Mouse (Mus musculus): ENCODE data around the gene Slc15a1. TPM values are rescaled to one million over a fixed set of nuclear protein-coding genes. Genes with fewer than 3 reads are reported as not detected.

Slc15a1 gene
- polyA plus RNA-seq, 1 experiment from 2014 or later: 37.8 TPM

- no peaks in the 10 kb centered on the region for H3K27me3 ChIP-seq (replicated peaks; ENCODE audit: control insufficient read depth, insufficient read depth, low read length)
- no peaks in the 10 kb centered on the region for H3K4me1 ChIP-seq (replicated peaks; ENCODE audit: control insufficient read depth, insufficient read depth, low read length)
- no peak overlapping the region for H3K9ac ChIP-seq (ENCODE audit: low read depth, low read length)
- H3K36me3 ChIP-seq (ENCODE audit: control insufficient read depth, insufficient read depth): peaks cover 11% of the 10 kb centered on the region; the same call in 1 of the 2 replicates
- no peaks in the 10 kb centered on the region for H3K9me3 ChIP-seq (ENCODE audit: control insufficient read depth)
- no peak overlapping the region for H3K4me2 ChIP-seq (replicated peaks; ENCODE audit: low read depth)
- no peak overlapping the region for H3K27ac ChIP-seq (ENCODE audit: low read depth, low read length)
- no peak overlapping the region for H3K4me3 ChIP-seq (ENCODE audit: low read depth, low read length)
- no peak for TF ChIP-seq CTCF (IDR thresholded peaks at IDR 0.05; ENCODE audit: low read depth)
- no peak for ATAC-seq
- 72% methylated on average over 5 of the region's 5 CpGs for WGBS
Observed at GRCm38 (mm10) chr14:121462756-121463155, 42.3 kb downstream of the Slc15a1 start.

DNA sequence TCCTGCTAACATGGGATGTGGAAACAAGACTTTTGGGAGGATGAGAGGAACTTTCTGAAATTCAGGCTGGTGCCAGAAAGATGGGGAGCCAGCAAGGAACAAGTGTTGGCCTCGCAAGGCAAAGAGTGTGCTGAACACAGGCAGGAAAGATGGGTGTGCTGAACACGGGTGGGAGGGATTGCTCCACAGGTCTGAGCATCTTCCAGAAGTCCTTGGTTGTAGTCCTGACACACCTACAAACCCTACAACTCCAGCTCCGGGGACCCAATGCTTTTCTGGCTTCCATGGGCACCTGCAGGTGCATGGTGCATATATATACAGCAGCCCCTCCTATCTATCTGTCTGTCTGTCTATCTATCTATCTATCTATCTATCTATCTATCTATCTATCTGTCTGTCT, 44.1 kb downstream of the Slc15a1 start:
- no peak overlapping the region for H3K4me2 ChIP-seq (replicated peaks; ENCODE audit: low read depth)
- no peaks in the 10 kb centered on the region for H3K4me1 ChIP-seq (replicated peaks; ENCODE audit: control insufficient read depth, insufficient read depth, low read length)
- no peak overlapping the region for H3K4me3 ChIP-seq (ENCODE audit: low read depth, low read length)
- no peak overlapping the region for H3K27ac ChIP-seq (ENCODE audit: low read depth, low read length)
- ATAC-seq: no peak
- H3K27me3 ChIP-seq (replicated peaks; ENCODE audit: control insufficient read depth, insufficient read depth, low read length): no peaks in the 10 kb centered on the region
- no peak overlapping the region for H3K9ac ChIP-seq (ENCODE audit: low read depth, low read length)
- peaks cover 4% of the 10 kb centered on the region; the same call in 1 of the 2 replicates for H3K36me3 ChIP-seq (ENCODE audit: control insufficient read depth, insufficient read depth)
- no peaks in the 10 kb centered on the region for H3K9me3 ChIP-seq (ENCODE audit: control insufficient read depth)
- WGBS: 85% methylated on average over 3 of the region's 3 CpGs
- no peak for TF ChIP-seq CTCF (IDR thresholded peaks at IDR 0.05; ENCODE audit: low read depth)

DNA sequence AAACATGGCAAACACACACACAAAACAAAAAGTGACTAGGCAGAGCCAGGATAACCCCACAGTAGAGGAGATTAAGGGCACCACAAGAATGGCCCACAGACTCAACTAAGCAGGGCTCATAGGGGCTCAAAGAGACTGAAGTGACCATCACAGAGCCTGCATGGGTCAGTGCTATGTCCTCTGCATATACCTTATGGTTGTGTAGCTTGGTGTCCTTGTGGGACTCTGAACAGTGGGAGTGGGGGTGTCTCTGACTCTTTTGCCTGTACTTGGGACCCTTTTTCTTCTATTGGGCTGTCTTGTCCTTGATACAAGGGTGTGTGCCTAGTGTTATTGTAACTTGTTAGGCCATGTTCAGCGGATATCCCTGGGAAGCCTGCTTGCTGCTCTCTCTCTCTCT, 46.5 kb downstream of the Slc15a1 start:
- TF ChIP-seq CTCF (IDR thresholded peaks at IDR 0.05; ENCODE audit: low read depth): no peak
- no peaks in the 10 kb centered on the region for H3K36me3 ChIP-seq (ENCODE audit: control insufficient read depth, insufficient read depth)
- no peak overlapping the region for H3K27ac ChIP-seq (ENCODE audit: low read depth, low read length)
- H3K27me3 ChIP-seq (replicated peaks; ENCODE audit: control insufficient read depth, insufficient read depth, low read length): no peaks in the 10 kb centered on the region
- no peak overlapping the region for H3K4me3 ChIP-seq (ENCODE audit: low read depth, low read length)
- no peaks in the 10 kb centered on the region for H3K4me1 ChIP-seq (replicated peaks; ENCODE audit: control insufficient read depth, insufficient read depth, low read length)
- H3K9ac ChIP-seq (ENCODE audit: low read depth, low read length): no peak overlapping the region
- H3K9me3 ChIP-seq (ENCODE audit: control insufficient read depth): no peaks in the 10 kb centered on the region
- 62% methylated on average over 1 of the region's 1 CpGs for WGBS
- no peak overlapping the region for H3K4me2 ChIP-seq (replicated peaks; ENCODE audit: low read depth)
- ATAC-seq: no peak

DNA sequence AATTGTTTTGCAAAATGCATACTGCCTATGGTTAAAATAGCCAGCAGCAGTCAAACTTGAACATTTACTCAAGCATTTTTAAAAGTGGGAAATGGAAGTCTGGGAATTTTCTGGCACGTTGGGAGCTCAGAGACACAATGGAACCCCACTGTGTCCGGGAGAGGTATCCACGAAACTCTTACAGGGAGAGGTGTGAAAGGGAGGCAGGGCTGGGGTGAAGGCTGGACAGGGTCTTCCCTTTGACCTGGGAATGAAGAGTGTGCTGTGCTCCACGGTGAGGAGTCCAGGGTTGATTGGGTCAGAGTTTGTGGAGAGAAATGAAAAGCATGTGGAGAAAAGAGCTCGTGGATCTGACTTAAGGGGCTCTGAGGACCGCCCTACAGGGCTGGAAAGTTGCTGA, 47.5 kb downstream of the Slc15a1 start:
- H3K4me3 ChIP-seq (ENCODE audit: low read depth, low read length): no peak overlapping the region
- TF ChIP-seq CTCF (IDR thresholded peaks at IDR 0.05; ENCODE audit: low read depth): no peak
- H3K9ac ChIP-seq (ENCODE audit: low read depth, low read length): no peak overlapping the region
- ATAC-seq: no peak
- no peaks in the 10 kb centered on the region for H3K36me3 ChIP-seq (ENCODE audit: control insufficient read depth, insufficient read depth)
- H3K27ac ChIP-seq (ENCODE audit: low read depth, low read length): no peak overlapping the region
- no peak overlapping the region for H3K4me2 ChIP-seq (replicated peaks; ENCODE audit: low read depth)
- no peaks in the 10 kb centered on the region for H3K9me3 ChIP-seq (ENCODE audit: control insufficient read depth)
- 90% methylated on average over 6 of the region's 6 CpGs for WGBS
- H3K4me1 ChIP-seq (replicated peaks; ENCODE audit: control insufficient read depth, insufficient read depth, low read length): no peaks in the 10 kb centered on the region
- no peaks in the 10 kb centered on the region for H3K27me3 ChIP-seq (replicated peaks; ENCODE audit: control insufficient read depth, insufficient read depth, low read length)

DNA sequence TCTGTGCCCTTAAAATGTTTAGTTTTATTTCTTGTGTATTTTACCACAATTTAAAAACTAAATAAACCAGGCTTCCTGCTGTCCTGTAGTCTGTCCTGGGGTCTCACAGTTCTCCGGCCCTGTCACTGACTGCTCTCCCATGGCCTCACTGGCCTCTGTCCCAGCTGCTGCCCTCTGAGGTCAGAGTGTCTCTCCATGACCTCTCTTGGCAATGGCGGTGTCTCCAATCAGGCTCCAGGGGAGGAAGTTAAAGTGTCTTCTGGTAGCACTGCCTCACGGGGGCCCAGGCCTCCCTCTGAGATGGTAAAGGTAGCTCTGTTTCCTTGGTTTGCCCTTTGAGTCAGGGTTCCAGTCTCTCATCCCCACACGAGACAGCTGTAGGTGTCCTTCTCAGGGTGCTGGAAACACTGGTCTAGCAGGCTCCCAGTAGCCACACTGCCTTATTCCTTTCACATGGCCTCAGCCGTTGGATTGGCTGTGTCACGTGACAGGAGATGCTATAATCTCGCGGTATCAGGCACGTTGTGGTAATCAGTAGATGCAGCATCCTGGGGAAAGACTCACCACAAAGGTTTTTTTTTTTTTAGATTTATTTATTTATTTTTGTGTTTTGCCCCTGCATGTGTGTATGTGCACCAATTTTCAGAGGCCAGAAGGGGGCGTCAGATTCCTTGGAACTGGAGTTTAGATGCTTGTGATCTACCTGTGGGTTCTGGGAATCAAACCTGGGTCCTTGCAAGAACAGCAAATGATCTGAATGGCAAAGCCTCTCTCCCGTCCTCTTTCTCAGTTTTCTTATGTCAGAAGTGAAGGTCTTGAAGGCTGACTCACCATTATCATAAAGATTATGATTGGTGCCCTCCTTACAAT, 48.4 kb downstream of the Slc15a1 start:
- no peaks in the 10 kb centered on the region for H3K4me1 ChIP-seq (replicated peaks; ENCODE audit: control insufficient read depth, insufficient read depth, low read length)
- no peak for ATAC-seq
- H3K27ac ChIP-seq (ENCODE audit: low read depth, low read length): no peak overlapping the region
- no peaks in the 10 kb centered on the region for H3K36me3 ChIP-seq (ENCODE audit: control insufficient read depth, insufficient read depth)
- no peak overlapping the region for H3K4me3 ChIP-seq (ENCODE audit: low read depth, low read length)
- 79% methylated on average over 11 of the region's 11 CpGs for WGBS
- no peak overlapping the region for H3K9ac ChIP-seq (ENCODE audit: low read depth, low read length)
- no peak overlapping the region for H3K4me2 ChIP-seq (replicated peaks; ENCODE audit: low read depth)
- no peaks in the 10 kb centered on the region for H3K9me3 ChIP-seq (ENCODE audit: control insufficient read depth)
- no peak for TF ChIP-seq CTCF (IDR thresholded peaks at IDR 0.05; ENCODE audit: low read depth)
- H3K27me3 ChIP-seq (replicated peaks; ENCODE audit: control insufficient read depth, insufficient read depth, low read length): no peaks in the 10 kb centered on the region

DNA sequence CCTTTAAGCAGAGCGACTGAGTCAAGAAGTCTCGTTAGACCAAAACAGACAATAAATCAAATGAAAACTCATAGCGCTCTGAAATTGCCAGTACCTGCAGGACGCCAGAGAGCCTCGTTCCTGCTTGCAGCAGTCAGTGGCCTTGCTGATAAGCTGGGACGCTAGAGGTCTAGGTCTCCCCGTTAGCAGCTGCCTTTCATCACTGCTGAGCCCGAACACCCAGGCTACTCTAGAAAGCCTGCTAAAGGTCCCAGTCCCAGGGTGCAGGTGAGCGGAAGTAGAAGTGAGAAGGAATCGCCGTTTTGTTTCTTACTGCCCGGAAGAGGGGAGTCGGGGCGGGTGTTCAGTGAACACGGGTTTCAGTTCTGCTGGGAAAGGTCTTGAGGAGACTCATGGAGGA, 49.1 kb downstream of the Slc15a1 start:
- Histone ChIP-seq H3K9ac (ENCODE audit: low read depth, low read length) (no peak overlapping the region), H3K4me3 (ENCODE audit: low read depth, low read length) (no peak overlapping the region), H3K9me3 (ENCODE audit: control insufficient read depth) (no peaks in the 10 kb centered on the region), H3K27ac (ENCODE audit: low read depth, low read length) (no peak overlapping the region), H3K4me1 (replicated peaks; ENCODE audit: control insufficient read depth, insufficient read depth, low read length) (no peaks in the 10 kb centered on the region), H3K27me3 (replicated peaks; ENCODE audit: control insufficient read depth, insufficient read depth, low read length) (no peaks in the 10 kb centered on the region), H3K4me2 (replicated peaks; ENCODE audit: low read depth) (no peak overlapping the region), H3K36me3 (ENCODE audit: control insufficient read depth, insufficient read depth) (no peaks in the 10 kb centered on the region)
- no peak for TF ChIP-seq CTCF (IDR thresholded peaks at IDR 0.05; ENCODE audit: low read depth)
- 73% methylated on average over 15 of the region's 15 CpGs for WGBS
- ATAC-seq: no peak
